Mouse (Mus musculus): ENCODE results near the gene Il16.

Gene Il16

DNA sequence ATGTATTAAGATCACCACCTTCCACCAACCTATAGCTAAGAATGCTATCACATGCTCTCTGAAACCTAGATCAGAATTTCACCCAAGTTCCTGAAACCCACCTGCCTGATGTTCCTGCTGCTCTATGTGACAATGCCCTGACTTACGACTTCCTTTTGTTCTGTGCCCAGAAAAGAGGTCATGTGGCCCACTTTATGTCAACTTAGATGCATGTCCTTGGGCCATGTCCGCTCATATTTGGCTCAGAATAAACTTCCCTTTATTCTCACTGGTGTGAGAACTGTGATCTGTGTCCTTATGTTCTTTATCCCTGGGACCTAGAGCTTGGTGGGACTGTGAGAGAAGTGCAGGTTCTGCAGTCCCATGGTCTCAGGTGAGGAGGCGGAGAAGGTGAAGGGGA, 68.2 kb downstream of the Il16 start:
- no peak for DNase-seq

DNA sequence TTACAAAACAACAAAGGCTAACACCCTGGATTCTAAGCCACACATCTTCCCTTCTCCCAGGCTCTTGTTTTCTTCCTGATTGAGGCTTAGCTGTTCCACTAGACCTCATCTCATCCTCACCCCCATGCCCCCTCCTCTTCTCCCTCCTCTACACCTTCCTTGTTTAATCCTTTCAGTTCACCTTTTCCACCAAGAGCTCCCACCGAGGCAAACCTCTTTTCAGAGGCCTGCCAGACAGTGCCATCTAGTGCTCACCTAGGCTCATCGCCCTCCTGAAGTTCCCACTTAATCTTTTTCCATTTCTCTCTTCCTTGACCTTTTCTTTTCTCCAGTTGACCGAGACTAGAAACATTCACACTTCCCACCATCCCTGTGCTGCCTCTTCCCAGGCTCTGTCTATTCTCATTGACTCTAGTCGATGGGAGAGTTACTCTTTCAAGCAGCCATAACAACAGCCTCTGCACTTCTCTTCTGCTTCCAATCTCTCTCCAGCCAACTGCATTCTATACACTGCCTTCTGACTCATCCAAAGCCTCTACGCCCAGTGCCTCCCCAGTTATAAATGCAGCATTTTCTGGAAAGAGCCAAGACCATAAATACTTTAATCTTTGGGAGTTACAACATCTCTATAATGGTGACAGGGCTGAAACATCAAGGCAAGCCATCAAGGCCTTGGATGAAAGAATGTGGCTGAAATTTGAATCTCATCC, 69.8 kb downstream of the Il16 start:
- DNase-seq: peak in 1 of 2 experiments; percentile 54

DNA sequence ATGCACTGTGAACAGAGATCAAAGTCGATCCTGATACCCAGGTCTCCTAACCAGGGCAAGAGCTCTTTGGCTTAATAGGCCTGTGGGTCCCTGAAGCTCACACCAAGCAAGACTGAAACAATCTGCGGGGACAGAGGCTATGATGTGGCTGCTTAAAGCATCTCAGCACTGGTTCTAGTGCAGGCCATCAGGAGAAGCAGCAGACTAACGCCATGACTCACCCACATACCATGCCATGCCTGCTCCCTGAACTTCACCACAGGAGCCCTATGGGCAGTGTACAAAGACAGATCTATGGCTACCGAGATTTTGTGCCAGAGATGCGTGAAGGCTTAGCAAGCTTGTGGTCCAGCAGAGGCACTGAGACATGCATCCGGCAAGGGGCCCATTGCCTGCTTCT, 74.0 kb downstream of the Il16 start:
- no peak for DNase-seq

DNA sequence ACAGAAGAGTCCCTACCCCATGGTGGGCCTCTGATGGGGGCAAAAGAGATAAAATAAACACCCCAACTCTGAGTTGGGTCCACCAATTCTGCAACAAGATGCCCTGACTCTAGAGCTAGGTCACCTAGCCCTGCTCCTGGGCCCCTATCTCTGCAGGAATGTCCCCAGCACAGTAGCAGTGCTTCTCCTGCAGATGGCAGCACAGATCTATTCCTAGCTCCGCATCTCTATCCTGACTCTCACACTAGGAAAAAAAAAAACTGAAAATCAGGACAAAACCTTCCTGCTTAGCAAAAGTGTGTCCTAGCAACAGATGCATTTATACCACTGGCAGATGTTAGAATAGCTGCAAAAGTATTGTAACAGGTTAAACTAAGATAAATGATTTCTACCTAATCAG, 76.8 kb downstream of the Il16 start:
- peak in 1 of 2 experiments; percentile 30 for DNase-seq

DNA sequence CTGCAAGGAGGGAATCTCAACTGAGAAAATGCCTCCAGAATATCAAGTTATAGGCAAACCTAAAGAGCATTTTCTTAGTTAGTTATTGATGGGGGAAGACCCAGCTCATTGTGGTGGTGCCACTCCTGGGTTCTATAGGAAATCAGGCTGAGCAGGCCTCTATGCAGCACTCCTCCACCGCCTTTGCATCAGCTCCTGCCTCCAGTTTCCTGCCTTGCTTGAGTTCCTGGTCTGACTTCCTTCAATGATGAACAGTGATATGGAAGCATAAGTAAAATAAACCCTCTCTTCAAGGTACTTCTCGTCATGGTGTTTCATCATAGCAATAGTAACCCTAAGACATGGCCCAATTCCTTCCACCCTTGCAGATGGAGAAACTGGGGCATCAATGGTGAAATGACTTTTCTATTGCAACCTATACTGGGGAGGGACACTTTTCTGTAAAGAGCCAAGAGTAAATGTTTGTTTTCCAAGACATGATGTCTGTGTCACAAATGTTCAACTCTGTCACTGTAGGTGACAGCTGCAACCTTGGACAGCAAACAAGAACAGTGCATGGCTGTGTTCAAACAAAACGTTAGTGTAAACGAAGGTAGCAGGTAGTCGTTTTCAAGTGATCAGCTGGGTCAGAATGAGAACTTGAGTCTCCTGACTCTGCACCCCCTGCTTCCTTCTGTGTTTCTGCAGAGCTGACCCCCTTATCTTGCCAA, 77.4 kb downstream of the Il16 start:
- DNase-seq: no peak

DNA sequence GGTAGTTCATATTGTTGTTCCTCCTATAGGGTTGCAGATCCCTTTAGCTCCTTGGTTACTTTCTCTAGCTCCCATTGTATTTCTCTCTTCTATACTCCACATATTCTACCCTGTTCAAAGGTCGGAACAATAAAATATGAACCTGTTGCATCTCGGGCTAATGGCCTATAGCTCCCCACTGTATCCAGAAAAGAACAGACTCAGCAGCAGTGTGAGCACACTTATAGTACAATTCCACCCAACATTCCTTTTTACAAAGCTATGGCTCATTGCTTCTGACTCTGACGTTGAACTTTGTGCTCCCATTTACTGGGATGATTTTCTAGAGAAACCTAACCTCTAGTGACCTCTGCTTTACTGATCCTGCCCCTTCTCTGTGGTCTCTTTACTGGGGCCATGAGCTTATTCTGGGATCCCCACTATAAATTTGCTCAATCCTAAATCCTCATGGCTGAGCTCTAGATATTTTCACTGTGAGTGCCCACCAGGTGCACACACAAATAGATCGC, 79.4 kb downstream of the Il16 start:
- no peak for DNase-seq

DNA sequence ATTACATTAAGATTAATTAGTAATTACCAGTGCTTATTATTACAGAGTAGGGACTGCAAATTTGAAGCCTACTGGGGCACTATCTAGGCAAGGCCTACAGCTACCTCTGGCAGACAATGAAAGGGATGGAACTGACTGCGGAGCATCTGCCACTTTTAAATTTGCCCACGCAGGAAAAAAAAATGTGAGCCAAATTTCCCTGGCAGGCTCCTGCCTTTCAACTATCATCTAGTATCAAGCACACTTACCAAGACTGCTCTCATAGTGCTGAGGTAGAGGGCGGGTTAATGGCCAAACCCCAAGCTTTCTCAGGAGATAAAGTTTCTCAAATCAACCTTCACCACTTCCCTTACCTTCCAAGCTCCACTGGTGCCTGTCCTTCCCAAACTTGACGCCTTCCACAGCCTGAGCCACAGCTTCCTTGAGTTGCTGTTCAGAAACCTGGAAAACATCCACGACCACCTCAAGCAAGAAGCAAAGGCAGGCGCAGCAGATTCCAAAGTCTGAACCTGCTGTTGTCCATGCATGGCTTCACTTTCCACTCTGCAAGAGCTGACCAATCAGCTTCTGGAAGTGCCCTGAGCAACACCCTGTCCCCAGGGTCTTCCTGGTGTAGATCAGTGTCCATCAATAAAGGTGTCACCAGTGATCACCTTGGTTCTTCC, 82.7 kb downstream of the Il16 start:
- DNase-seq: no peak

DNA sequence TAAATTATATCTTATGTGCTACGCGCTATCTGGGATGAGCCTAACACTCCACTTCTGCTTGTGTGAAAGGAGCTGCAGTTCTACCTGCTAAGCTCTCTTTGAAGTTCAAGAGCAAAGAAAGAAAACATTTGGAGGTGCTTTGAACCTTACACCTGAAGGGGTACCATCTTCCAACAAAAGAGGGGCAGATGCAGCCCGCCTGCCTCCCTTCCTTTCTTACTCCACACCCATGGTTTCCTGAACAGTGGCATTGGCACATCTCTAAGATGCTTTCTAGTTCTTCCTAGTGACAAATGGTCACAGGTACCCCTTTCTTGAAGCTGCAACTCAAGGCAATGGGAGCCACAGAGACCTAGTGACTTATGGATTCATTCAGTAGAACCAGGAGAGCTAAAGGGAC, 83.8 kb downstream of the Il16 start:
- DNase-seq: no peak

DNA sequence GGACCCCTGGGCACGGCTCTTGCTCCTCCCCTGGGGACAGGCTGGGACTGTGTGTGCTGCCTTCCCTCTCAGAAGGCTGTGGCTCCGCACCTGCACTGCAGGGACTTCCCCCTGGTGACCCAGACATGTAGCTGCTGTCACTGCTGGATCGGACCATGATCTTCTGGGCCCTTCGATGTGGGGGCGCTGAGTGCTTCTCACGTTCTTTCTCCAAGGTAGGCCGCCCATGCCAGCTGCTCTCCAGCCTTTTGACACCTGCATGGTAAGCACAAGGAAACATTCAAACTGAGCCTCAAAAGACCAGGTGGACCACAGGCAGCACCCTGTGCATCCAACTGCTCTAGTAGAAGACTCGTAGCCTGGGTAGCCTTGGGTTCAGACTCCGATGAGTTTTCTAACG, 84.5 kb downstream of the Il16 start:
- DNase-seq: peak; percentile 65 to 68

DNA sequence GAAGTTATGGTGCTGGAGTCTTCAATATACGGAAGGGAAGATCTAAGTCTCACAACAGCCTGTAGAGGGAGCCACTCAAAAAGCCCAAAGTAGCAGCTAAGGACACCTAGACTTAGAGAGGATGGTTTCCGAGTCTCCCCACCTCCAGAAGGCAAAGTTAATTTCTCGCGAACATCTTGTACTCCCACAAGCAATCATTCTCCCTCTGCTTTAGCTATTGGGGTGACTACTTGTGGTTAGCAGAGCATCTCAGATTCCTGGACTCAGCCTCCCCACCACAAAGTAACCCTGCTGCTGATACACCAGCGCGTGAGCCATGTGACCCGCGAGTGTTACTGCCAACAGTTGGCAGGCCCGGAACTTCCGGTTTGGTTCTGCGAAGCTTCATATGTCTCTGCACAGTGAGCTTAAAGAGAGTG, 85.2 kb downstream of the Il16 start:
- peak; percentile 55 to 66 for DNase-seq

DNA sequence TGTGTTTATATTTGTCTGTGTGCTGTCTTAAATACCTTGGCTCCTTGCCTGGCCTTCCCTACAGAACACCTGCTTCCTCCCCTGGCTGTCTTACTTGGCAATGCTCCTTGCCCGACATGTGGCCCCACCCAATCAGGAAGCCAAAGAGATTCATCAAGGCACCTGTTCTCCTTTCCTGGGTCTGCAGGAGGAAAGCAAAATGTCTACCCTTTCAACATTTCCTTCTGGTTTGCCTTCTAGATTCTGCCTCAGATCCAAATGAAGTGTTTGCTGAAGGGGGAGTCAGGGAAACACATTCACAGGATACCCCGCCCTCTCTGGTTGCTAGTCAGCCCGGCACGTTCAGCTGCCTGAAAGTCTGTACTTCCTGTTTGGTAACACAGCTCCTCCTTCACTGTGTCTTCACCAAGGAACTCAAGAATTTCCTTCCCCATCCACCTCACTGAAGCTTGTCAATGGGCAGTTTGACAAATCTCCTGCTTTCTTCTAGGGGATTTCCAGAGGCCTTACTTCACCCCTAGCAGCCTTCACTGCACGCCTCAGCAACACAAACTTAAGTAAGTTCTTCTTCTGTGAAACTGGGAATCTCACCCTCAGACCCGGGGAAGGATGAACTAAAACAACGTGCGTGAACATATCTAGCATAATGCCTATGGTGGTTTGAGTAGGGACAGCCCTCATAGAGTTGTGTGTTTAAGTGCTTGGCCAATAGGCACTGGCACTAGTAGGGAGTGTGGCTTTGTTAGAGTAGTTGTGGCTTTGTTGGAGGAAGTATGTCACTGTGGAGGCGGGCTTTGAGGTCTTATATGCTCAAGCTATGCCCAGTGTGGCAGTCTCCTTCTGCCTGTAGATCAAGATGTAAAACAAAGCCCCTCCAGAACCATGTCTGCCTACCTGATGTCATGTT, 86.1 kb downstream of the Il16 start:
- peak; percentile 62 to 65 for DNase-seq

DNA sequence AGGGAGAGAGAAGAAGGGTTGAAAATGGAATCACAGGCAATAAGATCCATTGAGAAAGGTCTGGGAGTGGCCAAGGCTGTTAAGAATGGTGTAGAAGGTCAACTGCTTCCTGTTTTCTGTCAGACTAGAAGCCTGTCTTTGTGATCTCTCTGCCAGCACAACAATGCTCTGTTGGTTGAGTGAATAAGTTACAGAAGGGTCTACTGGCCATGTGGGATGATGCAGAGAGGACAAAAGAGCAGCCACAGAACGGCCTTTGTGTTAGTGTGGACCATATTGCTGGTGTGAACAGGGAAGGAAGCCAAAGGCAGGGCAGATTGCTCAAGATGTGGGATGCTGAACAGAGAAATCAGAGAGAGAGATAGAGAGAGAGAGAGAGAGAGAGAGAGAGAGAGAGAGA, 86.8 kb downstream of the Il16 start:
- no peak for DNase-seq

DNA sequence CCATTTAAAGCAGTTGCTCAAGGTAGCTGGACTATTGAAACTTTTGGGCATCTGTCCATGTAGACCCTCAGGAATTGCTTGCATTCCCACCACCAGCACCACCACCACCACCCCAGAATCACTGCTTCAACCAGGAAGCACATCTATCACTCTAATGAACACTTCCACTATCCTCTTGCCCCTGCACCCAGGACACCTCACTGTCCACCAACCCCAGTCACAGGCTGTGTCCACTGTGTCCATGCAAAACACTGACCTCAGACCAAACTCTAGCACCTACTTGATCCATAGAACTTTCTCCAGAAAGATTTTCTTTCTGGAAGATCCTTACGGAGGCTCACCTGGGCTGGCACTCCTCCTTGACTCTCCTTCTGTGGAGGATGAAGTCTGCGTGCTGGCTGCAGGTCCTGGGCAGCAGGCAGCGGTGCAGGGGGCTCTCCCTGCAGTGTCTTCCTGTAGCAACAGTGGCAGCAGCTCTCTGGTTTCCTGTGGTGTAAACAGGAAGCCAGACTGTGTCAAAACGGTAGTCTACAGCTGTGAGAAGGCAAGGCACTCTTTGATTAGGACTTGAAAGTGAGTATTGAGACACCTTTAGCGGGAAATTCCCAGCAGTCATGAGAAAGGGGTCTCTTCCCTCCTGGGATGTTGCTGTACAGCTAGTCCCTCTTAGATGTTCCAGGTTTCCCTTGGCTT, 90.4 kb downstream of the Il16 start:
- peak; percentile 71 to 76 for DNase-seq

DNA sequence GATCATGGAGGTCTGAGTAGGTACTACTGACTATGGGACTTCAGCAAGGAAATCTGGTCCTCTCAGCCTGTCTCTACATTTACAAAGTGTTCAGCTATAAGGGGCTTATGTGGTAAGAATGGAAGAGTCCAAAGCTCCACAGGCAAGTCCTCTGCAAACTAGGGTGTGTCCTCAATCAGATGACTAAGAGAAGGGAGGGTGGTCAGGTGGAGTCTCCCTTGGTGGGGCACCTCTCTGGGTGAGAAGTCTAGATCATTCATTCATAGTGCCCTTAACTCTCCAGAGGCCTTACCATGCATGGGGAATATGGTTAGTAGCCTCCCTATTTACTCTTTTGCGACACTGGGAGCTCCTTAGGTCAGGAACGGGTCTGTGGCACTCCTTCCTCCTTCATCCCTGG, 91.3 kb downstream of the Il16 start:
- no peak for DNase-seq

DNA sequence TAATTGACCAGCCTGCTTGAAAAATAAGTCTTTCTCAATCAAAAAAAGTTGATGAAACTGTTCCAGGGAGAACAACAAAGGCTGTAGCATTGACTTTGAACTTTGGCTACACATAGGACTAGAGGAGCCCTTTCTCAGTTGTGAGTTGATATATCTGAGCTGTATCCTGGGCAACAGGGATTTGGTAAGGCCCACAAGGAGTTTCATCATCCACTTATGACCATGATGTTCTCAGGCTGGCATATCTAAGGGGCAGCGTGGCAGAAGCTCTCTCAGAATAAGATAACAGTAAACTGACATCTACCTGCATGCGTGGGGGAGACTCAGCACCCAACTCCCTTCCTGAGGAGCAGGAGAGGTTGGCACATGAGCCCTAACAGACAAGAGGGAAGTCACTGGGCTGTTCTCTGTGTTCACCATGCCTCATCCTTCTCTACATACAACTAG, 91.9 kb downstream of the Il16 start:
- no peak for DNase-seq

DNA sequence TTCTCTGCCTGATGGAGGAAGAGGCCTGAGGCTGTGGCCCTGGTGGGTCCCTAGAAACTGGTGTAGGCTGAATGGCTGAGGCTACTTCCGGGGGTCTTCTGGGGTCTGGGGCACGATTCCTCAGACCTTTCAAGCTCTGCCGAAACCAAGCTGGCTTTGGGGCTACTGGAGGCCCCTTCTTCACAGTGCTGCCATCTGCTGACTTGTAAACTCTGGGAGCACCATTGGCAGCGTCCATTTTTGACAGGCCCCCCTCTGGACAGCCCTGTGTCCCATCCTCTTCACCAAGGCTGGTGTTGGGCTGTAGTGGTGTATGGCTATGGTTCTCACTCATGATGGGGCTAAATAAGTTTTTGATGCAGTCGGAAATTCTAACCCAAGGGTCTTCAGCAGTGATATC, 93.0 kb downstream of the Il16 start:
- DNase-seq: peak in 1 of 2 experiments; percentile 40

DNA sequence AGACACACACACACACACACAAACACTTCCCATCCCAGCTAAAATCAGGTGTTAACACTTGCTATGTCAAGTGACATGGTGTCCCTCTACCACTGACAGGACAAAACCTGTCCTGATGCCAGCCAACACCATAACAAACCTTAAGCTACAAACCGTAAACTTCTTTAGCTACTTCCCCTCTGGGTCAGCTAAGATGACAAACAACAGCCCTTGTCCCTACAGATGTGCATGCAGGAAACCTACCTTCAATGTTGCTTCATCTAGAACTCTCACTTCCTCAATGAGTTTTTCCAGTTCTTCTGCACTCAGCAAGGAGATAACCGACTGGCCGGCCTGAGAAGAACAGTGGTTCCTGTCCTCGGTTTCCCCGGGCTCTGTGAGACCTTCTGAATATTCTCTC, 94.9 kb downstream of the Il16 start:
- peak in 1 of 2 experiments; percentile 45 for DNase-seq

DNA sequence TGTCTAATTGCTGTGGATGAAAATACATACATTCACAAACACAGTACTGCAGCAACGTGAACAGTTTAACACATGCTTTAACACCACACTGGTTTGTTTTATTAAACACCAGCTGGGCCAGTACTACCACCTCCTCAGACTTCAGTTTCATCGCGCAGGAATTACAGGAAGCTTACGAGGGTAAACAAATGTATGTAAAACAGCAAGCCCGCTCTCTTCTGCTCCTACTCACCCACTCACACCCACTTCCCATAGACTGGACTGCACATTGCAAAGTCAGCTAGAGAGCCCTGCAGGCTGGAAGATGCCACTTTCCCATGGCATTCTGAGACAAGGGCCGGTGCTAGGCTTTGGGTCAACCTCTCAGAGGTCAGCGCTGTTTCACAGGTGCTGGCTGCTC, 96.7 kb downstream of the Il16 start:
- DNase-seq: no peak

DNA sequence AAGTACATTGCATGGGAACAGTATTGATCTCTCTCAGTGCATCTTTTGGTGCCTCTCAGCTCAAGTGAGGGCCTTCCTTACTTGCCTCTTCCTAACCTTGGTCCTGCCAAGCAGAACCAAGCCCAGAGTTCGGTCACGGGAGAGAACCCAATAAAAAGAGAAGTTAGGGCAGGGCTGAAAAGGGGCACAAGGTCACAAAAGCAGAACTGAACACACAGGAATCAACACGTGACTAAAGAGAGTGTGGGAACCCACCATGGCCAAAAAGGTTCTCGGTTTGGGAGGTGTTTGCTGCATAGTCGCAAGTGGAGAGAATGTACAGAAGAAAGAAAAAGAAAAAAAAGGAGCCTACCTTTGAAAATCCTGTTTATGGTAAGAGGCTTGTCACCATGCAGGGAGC, 100.0 kb downstream of the Il16 start:
- peak in 1 of 2 experiments; percentile 60 for DNase-seq

DNA sequence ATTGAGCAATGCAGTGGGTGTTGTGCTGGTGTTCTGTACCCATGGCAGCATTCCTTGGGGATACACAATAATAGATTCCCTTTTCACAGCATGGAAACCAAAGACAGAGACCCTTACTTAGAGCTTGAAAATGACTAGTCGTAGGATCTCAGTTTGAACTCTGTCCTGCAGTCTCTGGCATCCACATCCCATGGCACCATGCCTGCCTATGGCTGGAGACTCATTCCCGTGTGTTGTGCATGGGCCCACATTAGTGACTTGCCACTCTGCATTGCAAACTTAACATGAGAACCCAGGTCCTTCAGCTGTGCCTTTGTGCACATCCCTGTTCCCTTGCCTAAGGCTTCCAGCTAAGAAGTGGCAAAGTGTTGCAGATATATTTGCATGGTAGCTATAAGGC, 100.8 kb downstream of the Il16 start:
- DNase-seq: no peak

DNA sequence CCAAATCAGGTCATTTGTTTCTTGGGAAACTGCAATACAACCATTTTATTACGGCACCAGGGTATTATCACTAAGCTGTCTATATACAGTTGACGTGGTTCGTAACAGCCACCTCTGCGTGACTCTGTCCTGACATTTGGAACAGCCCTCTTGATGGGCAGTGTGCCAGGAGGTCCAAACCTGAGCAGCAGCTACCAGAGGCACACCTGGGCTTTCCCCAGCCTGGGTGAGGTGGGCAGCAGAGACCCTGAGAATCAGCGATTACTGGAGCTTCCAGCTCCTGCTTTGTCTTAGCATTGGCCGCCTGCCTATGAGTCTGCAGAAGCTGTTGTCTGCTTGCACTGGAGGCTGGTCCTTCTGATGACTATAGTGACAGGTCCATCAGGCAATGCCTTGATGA, 101.9 kb downstream of the Il16 start:
- DNase-seq: no peak

DNA sequence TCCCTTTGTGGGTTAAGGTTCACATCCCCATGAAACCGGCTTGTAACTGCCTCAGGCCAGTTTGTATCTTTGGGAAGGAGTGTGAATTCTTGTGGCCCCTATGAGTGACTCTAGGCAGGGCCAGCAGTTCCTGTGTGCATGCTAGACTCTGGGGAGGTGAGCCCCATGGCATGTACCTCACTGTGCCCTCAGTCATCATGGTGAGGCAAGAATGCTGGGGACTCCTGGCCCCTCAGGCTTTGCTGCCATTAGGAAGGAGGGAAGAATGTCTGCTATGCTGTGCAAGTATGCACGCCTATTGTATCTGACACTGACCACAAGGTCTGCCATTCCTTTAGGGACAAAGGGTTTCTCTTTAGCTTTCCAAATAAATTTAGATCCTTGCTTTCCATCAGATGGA, 104.4 kb downstream of the Il16 start:
- no peak for DNase-seq
